Mouse (Mus musculus): ENCODE results near the gene Gnaz. TPM values are rescaled to one million over a fixed set of nuclear protein-coding genes. Genes with fewer than 3 reads are reported as not detected.

Gnaz gene
- total RNA-seq (2021), result under 1 TPM; 0.10 to 0.22 TPM
- long read RNA-seq, experiment 1, partial matches to known transcripts, result 0 of 1 reads
- long read RNA-seq, experiment 1, other reads (novel, unspliced or antisense), result 0 of 1 reads
- long read RNA-seq, experiment 2, partial matches to known transcripts, result 0 of 1 reads
- long read RNA-seq, experiment 2, other reads (novel, unspliced or antisense), result 0 of 1 reads

GRCm38 (mm10) chr10:74966850-74967451 is at the start of gene Gnaz:
Gene Gnaz (plus strand): TSS chr10:74967177.
- peak; percentile 74 for TF ChIP-seq CTCF (IDR thresholded peaks at IDR 0.05)
- intact Hi-C loops (cut with DNase I), result no loop called here
- DNase-seq, result peak; percentile 97
- Histone ChIP-seq H3K4me3 (peak within 1 kb of the TSS; percentile 81), H3K27ac (peak within 1 kb of the TSS; percentile 40; the same call in 1 of the 2 replicates)

- intact Hi-C loops (cut with DNase I), result no loop called here
- Histone ChIP-seq H3K4me3 (no peak overlapping the region), H3K27ac (no peak overlapping the region)
- no peak for DNase-seq
- TF ChIP-seq CTCF (IDR thresholded peaks at IDR 0.05), result no peak
Observed at GRCm38 (mm10) chr10:74919277-74919676, 47.7 kb upstream of the Gnaz start.

DNA sequence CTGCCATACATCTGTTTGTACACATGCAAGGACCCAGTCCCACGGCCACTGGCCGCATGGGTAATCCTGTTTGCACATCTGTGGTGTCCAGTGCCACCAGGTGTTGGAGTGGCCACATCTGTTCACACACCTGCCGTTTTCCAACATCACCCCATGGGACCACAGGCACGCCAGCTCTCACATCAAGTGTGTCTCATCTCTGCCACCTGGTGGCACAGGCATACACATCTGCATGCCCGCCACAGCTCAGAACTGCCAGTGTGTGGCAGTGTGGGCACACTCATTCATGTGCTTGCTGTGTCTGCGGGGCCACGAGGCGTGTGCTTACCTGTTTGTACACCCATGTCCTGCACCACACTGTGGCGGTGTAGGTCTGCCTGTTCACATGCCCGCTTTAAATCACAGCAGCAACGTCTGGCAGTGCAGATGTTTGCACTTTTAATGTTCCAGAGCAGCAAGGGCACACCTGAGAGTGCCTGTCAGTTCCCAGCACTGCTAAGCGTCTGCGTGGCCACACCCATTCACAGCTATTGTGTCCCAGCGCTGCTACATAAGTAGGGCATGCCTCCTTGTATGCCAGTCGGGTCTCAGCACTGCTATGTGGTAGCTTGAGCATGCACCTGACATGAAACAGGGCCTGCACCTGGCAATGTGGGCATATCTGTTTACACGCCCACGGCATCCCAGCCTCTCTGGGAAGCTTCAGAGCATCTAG is 46.0 kb upstream of the Gnaz start:
- Histone ChIP-seq H3K4me3 (no peak overlapping the region), H3K27ac (no peak overlapping the region)
- TF ChIP-seq CTCF (IDR thresholded peaks at IDR 0.05), result peak; percentile 69
- intact Hi-C loops (cut with DNase I), result loop anchor here (5.0 kb wide), 1 partner anchor 231 kb away; no protein-coding TSS in a partner anchor
- peak; percentile 45 for DNase-seq

GRCm38 (mm10) chr10:74921614-74922013 is 45.4 kb upstream of the Gnaz start:
- Histone ChIP-seq H3K4me3 (no peak overlapping the region), H3K27ac (no peak overlapping the region)
- DNase-seq, result no peak
- TF ChIP-seq CTCF (IDR thresholded peaks at IDR 0.05), result no peak
- intact Hi-C loops (cut with DNase I), result loop anchor here (5.0 kb wide), 1 partner anchor 231 kb away; no protein-coding TSS in a partner anchor

DNA sequence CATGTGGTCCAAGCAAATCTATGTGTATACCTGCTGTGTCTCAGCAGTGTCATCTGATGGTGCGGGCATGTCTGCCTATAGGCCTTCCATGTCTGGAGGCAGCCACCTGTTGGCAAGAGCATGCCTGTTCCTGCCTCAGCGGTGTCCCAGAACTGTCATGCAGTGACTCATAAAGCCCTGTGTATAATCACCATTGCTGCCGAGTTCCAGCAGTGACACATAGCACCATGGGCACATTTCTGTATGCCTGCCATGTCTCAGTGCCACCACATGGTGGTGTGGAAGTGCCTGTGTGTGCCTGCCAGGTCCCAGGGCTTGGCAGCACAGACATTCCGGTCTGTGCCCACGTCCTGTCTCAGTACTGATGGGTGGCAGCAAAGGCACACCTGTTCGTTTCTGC is 44.2 kb upstream of the Gnaz start:
- Histone ChIP-seq H3K27ac (no peak overlapping the region), H3K4me3 (no peak overlapping the region)
- intact Hi-C loops (cut with DNase I), result loop anchor here (5.0 kb wide), 1 partner anchor 230 kb away; no protein-coding TSS in a partner anchor
- TF ChIP-seq CTCF (IDR thresholded peaks at IDR 0.05), result peak; percentile 52
- DNase-seq, result peak; percentile 32

DNA sequence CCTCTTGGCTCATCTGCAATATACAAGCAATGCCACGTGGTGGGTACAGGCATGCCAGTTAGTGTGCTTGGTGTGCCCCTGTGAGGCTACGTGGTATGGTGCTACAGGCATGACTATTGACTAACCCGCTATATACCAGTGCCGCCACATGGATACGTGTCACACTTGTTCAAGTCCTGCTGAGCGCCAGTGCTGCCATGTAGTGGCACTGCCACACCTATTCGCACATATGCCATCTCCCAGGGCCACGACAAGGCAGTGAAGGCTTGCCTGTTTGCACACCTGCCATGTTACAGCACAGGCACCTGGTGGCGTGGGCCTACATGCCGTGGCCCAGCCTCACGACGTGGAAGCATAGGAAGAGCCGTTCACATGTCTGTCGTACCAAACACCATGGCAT is 42.7 kb upstream of the Gnaz start:
- TF ChIP-seq CTCF (IDR thresholded peaks at IDR 0.05), result no peak
- DNase-seq, result no peak
- H3K27ac ChIP-seq, result no peak overlapping the region
- no peak overlapping the region for H3K4me3 ChIP-seq
- intact Hi-C loops (cut with DNase I), result loop anchor here (5.0 kb wide), 1 partner anchor 228 kb away; no protein-coding TSS in a partner anchor

GRCm38 (mm10) chr10:74925324-74925723 is 41.7 kb upstream of the Gnaz start:
- peak; percentile 55 for TF ChIP-seq CTCF (IDR thresholded peaks at IDR 0.05)
- Histone ChIP-seq H3K4me3 (no peak overlapping the region), H3K27ac (no peak overlapping the region)
- peak; percentile 37 for DNase-seq
- intact Hi-C loops (cut with DNase I), result no loop called here

GRCm38 (mm10) chr10:74928276-74928675 is 38.7 kb upstream of the Gnaz start:
- intact Hi-C loops (cut with DNase I), result no loop called here
- Histone ChIP-seq H3K4me3 (no peak overlapping the region), H3K27ac (no peak overlapping the region)
- no peak for DNase-seq
- no peak for TF ChIP-seq CTCF (IDR thresholded peaks at IDR 0.05)

DNA sequence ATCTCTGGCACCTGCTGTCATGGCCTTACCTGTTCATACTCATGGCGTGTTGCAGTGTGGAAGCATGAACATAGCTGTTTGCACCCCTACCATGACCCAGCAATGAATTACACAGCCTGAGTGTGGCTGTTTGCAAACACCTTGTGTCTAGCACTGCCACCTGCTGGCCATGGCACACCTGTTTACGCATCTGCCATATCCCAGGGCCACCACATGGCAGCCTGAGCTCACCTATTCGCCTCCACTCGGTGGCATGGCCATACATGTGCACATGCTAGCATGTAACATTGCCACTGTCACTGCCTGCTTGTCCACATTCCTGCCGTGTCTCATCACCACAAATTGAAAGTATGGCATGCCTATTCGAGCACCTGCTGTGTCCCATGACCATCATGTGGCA is 37.4 kb upstream of the Gnaz start:
- Histone ChIP-seq H3K27ac (no peak overlapping the region), H3K4me3 (no peak overlapping the region)
- no peak for DNase-seq
- intact Hi-C loops (cut with DNase I), result no loop called here
- peak; percentile 10; the same call in 1 of the 2 replicates for TF ChIP-seq CTCF (IDR thresholded peaks at IDR 0.05)

GRCm38 (mm10) chr10:74930541-74930940 is 36.4 kb upstream of the Gnaz start:
- TF ChIP-seq CTCF (IDR thresholded peaks at IDR 0.05), result no peak
- no peak for DNase-seq
- Histone ChIP-seq H3K4me3 (no peak overlapping the region), H3K27ac (no peak overlapping the region)
- intact Hi-C loops (cut with DNase I), result no loop called here

- Histone ChIP-seq H3K4me3 (no peak overlapping the region), H3K27ac (no peak overlapping the region)
- intact Hi-C loops (cut with DNase I), result no loop called here
- DNase-seq, result no peak
- TF ChIP-seq CTCF (IDR thresholded peaks at IDR 0.05), result no peak
Observed at GRCm38 (mm10) chr10:74931631-74932030, 35.3 kb upstream of the Gnaz start.

GRCm38 (mm10) chr10:74932487-74932886 is 34.5 kb upstream of the Gnaz start:
- H3K4me3 ChIP-seq, result no peak overlapping the region
- no peak for TF ChIP-seq CTCF (IDR thresholded peaks at IDR 0.05)
- H3K27ac ChIP-seq, result no peak overlapping the region
- intact Hi-C loops (cut with DNase I), result no loop called here
- no peak for DNase-seq

DNA sequence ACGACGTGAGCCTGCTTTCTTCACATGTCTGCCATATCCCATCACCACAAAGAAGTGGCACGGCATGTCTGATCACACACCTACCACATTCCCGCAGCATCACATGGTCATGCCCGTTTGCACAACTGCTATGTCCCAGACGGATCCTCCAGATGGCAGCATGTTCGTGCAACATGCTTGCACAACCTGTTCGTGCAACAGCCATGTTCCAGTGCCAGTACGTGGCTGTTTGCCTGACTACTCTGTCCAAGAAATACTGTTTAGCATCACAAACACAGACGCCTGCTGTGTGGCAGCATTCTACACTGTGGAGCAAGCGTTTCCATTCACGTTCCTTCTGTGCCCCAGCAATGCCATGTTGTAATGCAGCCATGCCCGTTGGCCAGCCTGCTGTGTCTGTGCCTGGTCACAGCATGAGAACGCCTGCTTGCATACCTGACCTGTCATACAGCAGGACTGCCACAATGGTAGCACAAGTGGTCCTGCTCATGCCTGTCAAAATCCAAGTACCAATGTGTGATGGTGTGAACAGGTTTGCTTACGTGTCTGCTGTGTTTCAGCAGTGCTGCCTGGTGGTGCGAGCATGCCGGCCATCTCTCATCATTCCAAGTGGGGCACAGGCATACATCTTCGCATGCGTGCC is 33.3 kb upstream of the Gnaz start:
- no peak overlapping the region for H3K27ac ChIP-seq
- no peak for DNase-seq
- H3K4me3 ChIP-seq, result no peak overlapping the region
- intact Hi-C loops (cut with DNase I), result no loop called here
- no peak for TF ChIP-seq CTCF (IDR thresholded peaks at IDR 0.05)

All from gastrocnemius, adult 2 months (tissue).